Mouse (Mus musculus) heart, embryonic 16.5 days (tissue): Measurements from ENCODE around the gene Auts2. TPM values are rescaled to one million over a fixed set of nuclear protein-coding genes. Genes with fewer than 3 reads are reported as not detected.

ENCODE experiments used
- ATAC-seq: fragments of 200-750 bp; cut with Nextera tagmentation; replicated peaks from 2 replicates; pipeline ENCODE4 v1.8.0; 2017; ENCODE audit warnings: moderate number of reproducible peaks; ENCODE audit not compliant: insufficient read depth, low FRiP score; ENCODE audit errors: extremely low read depth
- H3K27ac ChIP-seq: fragments of 300-500 bp; sonication (generic); 2 replicates; pipeline ENCODE4 v1.5.1; 2014; ENCODE audit warnings: mild to moderate bottlenecking, low read length, control low read depth, moderate library complexity
- H3K27me3 ChIP-seq: fragments of 300-500 bp; sonication (generic); 2 replicates; pipeline ENCODE4 v1.6.1; 2014; ENCODE audit warnings: low read length, mixed read lengths; ENCODE audit not compliant: control insufficient read depth, insufficient read depth
- H3K36me3 ChIP-seq: fragments of 300-500 bp; sonication (generic); 2 replicates; pipeline ENCODE4 v1.6.1; 2014; ENCODE audit not compliant: control insufficient read depth, insufficient read depth
- H3K4me1 ChIP-seq: fragments of 300-500 bp; sonication (generic); 2 replicates; pipeline ENCODE4 v1.6.1; 2014; ENCODE audit warnings: low read length, mixed read lengths; ENCODE audit not compliant: control insufficient read depth, insufficient read depth
- H3K4me2 ChIP-seq: fragments of 300-500 bp; sonication (generic); 2 replicates; pipeline ENCODE4 v1.6.1; 2014; ENCODE audit warnings: low read depth, mild to moderate bottlenecking, control low read depth, low read length
- H3K4me3 ChIP-seq: fragments of 300-500 bp; sonication (generic); 2 replicates; pipeline ENCODE4 v1.5.1; 2014; ENCODE audit warnings: mild to moderate bottlenecking, control low read depth, low read length
- H3K9ac ChIP-seq: fragments of 300-500 bp; sonication (generic); 2 replicates; pipeline ENCODE4 v1.6.1; 2014; ENCODE audit warnings: low read length, control low read depth
- H3K9me3 ChIP-seq: fragments of 300-500 bp; sonication (generic); replicated peaks from 2 replicates; pipeline ENCODE4 v1.6.1; 2016; ENCODE audit warnings: low read length; ENCODE audit not compliant: control insufficient read depth
- WGBS: fragments of 180-500 bp; shearing (Covaris S2); extraction: QIAGEN DNeasy Blood & Tissue Kit; methylation state at CpG from one replicate; pipeline ENCODE4 v1.1.7; 2014; 5-methylcytosine and 5-hydroxymethylcytosine counted together
- polyA plus RNA-seq: library from polyadenylated mRNA; unstranded; fragments of >200 nt; fragmentation: Nextera tagmentation; extraction: Ambion mirVana; gene quantifications from 2 replicates; pipeline ENCODE4 v1.2.1, GENCODE M21; 2015

Gene Auts2
- polyA plus RNA-seq, 1 experiment from 2014 or later = 16.3 TPM

GRCm38 (mm10) chr5:131906313-131906712, 636.8 kb downstream of the Auts2 start:
- H3K9ac ChIP-seq = no peak overlapping the region
- no peaks in the 10 kb centered on the region for H3K9me3 ChIP-seq
- no peak overlapping the region for H3K27ac ChIP-seq
- WGBS = 79% methylated on average over 3 of the region's 3 CpGs
- H3K4me2 ChIP-seq = no peak overlapping the region
- no peak for ATAC-seq
- H3K27me3 ChIP-seq = no peaks in the 10 kb centered on the region
- no peak overlapping the region for H3K4me3 ChIP-seq
- H3K4me1 ChIP-seq = peaks cover 3% of the 10 kb centered on the region; the same call in 1 of the 2 replicates
- H3K36me3 ChIP-seq = no peaks in the 10 kb centered on the region

- Histone ChIP-seq H3K4me3 (no peak overlapping the region), H3K9ac (no peak overlapping the region), H3K4me1 (peaks cover 3% of the 10 kb centered on the region; the same call in 1 of the 2 replicates), H3K27me3 (no peaks in the 10 kb centered on the region), H3K4me2 (no peak overlapping the region), H3K36me3 (no peaks in the 10 kb centered on the region), H3K27ac (no peak overlapping the region), H3K9me3 (no peaks in the 10 kb centered on the region)
- 79% methylated on average over 10 of the region's 10 CpGs for WGBS
- ATAC-seq = no peak
Observed at GRCm38 (mm10) chr5:131904478-131904877, 638.7 kb downstream of the Auts2 start.

- Histone ChIP-seq H3K36me3 (no peaks in the 10 kb centered on the region), H3K27me3 (no peaks in the 10 kb centered on the region), H3K27ac (no peak overlapping the region), H3K4me1 (peaks cover 4% of the 10 kb centered on the region; the same call in 1 of the 2 replicates), H3K4me3 (no peak overlapping the region), H3K9me3 (no peaks in the 10 kb centered on the region), H3K4me2 (no peak overlapping the region), H3K9ac (no peak overlapping the region)
- no peak for ATAC-seq
- WGBS = 49% methylated on average over 4 of the region's 4 CpGs
Observed at GRCm38 (mm10) chr5:131898048-131898638, 645.0 kb downstream of the Auts2 start.

- WGBS = 52% methylated on average over 3 of the region's 3 CpGs
- Histone ChIP-seq H3K4me1 (0 out of 2 replicates have a peak, but pooled peaks cover 2% of the 10 kb centered on the region), H3K36me3 (no peaks in the 10 kb centered on the region), H3K9ac (no peak overlapping the region), H3K27ac (no peak overlapping the region), H3K4me3 (no peak overlapping the region), H3K9me3 (no peaks in the 10 kb centered on the region), H3K4me2 (no peak overlapping the region), H3K27me3 (no peaks in the 10 kb centered on the region)
- ATAC-seq = no peak
Observed at GRCm38 (mm10) chr5:131886636-131887035, 656.5 kb downstream of the Auts2 start.

- Histone ChIP-seq H3K4me1 (no peaks in the 10 kb centered on the region), H3K9me3 (no peaks in the 10 kb centered on the region), H3K27me3 (no peaks in the 10 kb centered on the region), H3K4me2 (no peak overlapping the region), H3K9ac (no peak overlapping the region), H3K27ac (no peak overlapping the region), H3K4me3 (no peak overlapping the region), H3K36me3 (no peaks in the 10 kb centered on the region)
- no peak for ATAC-seq
Observed at GRCm38 (mm10) chr5:131876569-131876968, 666.6 kb downstream of the Auts2 start.

GRCm38 (mm10) chr5:131875976-131876375, 667.2 kb downstream of the Auts2 start:
- Histone ChIP-seq H3K4me3 (no peak overlapping the region), H3K36me3 (no peaks in the 10 kb centered on the region), H3K27me3 (no peaks in the 10 kb centered on the region), H3K9me3 (no peaks in the 10 kb centered on the region), H3K4me2 (no peak overlapping the region), H3K4me1 (no peaks in the 10 kb centered on the region), H3K27ac (no peak overlapping the region), H3K9ac (no peak overlapping the region)
- no peak for ATAC-seq
- 66% methylated on average over 4 of the region's 4 CpGs for WGBS

- WGBS = 71% methylated on average over 4 of the region's 4 CpGs
- Histone ChIP-seq H3K27me3 (no peaks in the 10 kb centered on the region), H3K9me3 (no peaks in the 10 kb centered on the region), H3K36me3 (no peaks in the 10 kb centered on the region), H3K27ac (no peak overlapping the region), H3K9ac (no peak overlapping the region), H3K4me3 (no peak overlapping the region), H3K4me1 (no peaks in the 10 kb centered on the region), H3K4me2 (no peak overlapping the region)
- ATAC-seq = no peak
Observed at GRCm38 (mm10) chr5:131873116-131873515, 670.0 kb downstream of the Auts2 start.

GRCm38 (mm10) chr5:131869711-131870499, 673.2 kb downstream of the Auts2 start:
- no peak for ATAC-seq
- Histone ChIP-seq H3K36me3 (no peaks in the 10 kb centered on the region), H3K27me3 (no peaks in the 10 kb centered on the region), H3K4me1 (no peaks in the 10 kb centered on the region), H3K27ac (no peak overlapping the region), H3K9ac (no peak overlapping the region), H3K9me3 (no peaks in the 10 kb centered on the region), H3K4me2 (no peak overlapping the region), H3K4me3 (no peak overlapping the region)
- 87% methylated on average over 11 of the region's 11 CpGs for WGBS

- ATAC-seq = no peak
- Histone ChIP-seq H3K27ac (no peak overlapping the region), H3K4me2 (no peak overlapping the region), H3K9ac (no peak overlapping the region), H3K9me3 (no peaks in the 10 kb centered on the region), H3K36me3 (no peaks in the 10 kb centered on the region), H3K4me1 (no peaks in the 10 kb centered on the region), H3K27me3 (no peaks in the 10 kb centered on the region), H3K4me3 (no peak overlapping the region)
- 60% methylated on average over 5 of the region's 5 CpGs for WGBS
Observed at GRCm38 (mm10) chr5:131865200-131865599, 677.9 kb downstream of the Auts2 start.
